Mouse (Mus musculus): ENCODE measurements at regions not wholly inside any gene's neighbourhood (a gene's known extent, or its start where the extent isn't known, plus 50 kb on each side); places are given as distances from the start of the nearest gene placed in this dataset.

- no peaks in the 10 kb centered on the region for H3K79me2 ChIP-seq (ENCODE audit: control insufficient read depth, insufficient read depth, low read length, poor library complexity)
- TF ChIP-seq MAX (IDR thresholded peaks at IDR 0.05; ENCODE audit: low read length) (no peak), EP300 (IDR thresholded peaks at IDR 0.05; ENCODE audit: low read depth in 1 of 2, low read length in 2 of 2) (no peak), UBTF (IDR thresholded peaks at IDR 0.05; ENCODE audit: borderline replicate concordance, insufficient read depth, low read depth, low read length) (no peak), NRF1 (IDR thresholded peaks at IDR 0.05; ENCODE audit: insufficient read depth, low read depth, low read length, poor library complexity, severe bottlenecking) (no peak), TCF12 (IDR thresholded peaks at IDR 0.05; ENCODE audit: low read depth, low read length) (no peak), MEF2A (IDR thresholded peaks at IDR 0.05; ENCODE audit: extremely low read depth, insufficient replicate concordance, low read depth, low read length, poor library complexity, severe bottlenecking) (no peak), GATA1 (IDR thresholded peaks at IDR 0.05; ENCODE audit: low read depth, low read length) (no peak), KAT2A (conservative IDR thresholded peaks at IDR 0.05; ENCODE audit: low read depth, low read length) (no peak), CTCF (IDR thresholded peaks at IDR 0.05 in 2 of 3, conservative IDR thresholded peaks at IDR 0.05 in 1 of 3; ENCODE audit: control insufficient read depth in 1 of 3, insufficient read depth in 1 of 3, low read depth in 2 of 3, low read length in 3 of 3, poor library complexity in 1 of 3, severe bottlenecking in 1 of 3) (no peak), POLR2AphosphoS2 (IDR thresholded peaks at IDR 0.05; ENCODE audit: low read length) (no peak)
- DNase-seq (ENCODE audit: low read depth, low spot score) = no peak
- H3K36me3 ChIP-seq (ENCODE audit: control insufficient read depth in 1 of 2, insufficient read depth in 2 of 2, low read length in 2 of 2) = no peaks in the 10 kb centered on the region
- no peaks in the 10 kb centered on the region for H3K27me3 ChIP-seq (ENCODE audit: control insufficient read depth in 1 of 2, insufficient read depth in 2 of 2, low read length in 2 of 2)
- no peak overlapping the region for H3K4me3 ChIP-seq (ENCODE audit: control insufficient read depth in 1 of 2, insufficient read depth in 1 of 2, low read depth in 2 of 2, low read length in 2 of 2)
- H3K9ac ChIP-seq (ENCODE audit: control insufficient read depth, low read depth, low read length, poor library complexity, severe bottlenecking) = no peak overlapping the region
- no peaks in the 10 kb centered on the region for H3K4me1 ChIP-seq (ENCODE audit: control insufficient read depth in 1 of 2, insufficient read depth in 2 of 2, low read length in 2 of 2)
- no peaks in the 10 kb centered on the region for H3K9me3 ChIP-seq (replicated peaks; ENCODE audit: insufficient read depth, low read length)
- H3K27ac ChIP-seq (ENCODE audit: control insufficient read depth, low read depth, low read length) = no peak overlapping the region
These were observed 267.4 kb downstream of the Maf start for GRCm38 (mm10) chr8:115440151-115440550.

GRCm38 (mm10) chr8:115439512-115439911 is 268.1 kb downstream of the Maf start:
- Histone ChIP-seq H3K9me3 (replicated peaks; ENCODE audit: insufficient read depth, low read length) (no peaks in the 10 kb centered on the region), H3K9ac (ENCODE audit: control insufficient read depth, low read depth, low read length, poor library complexity, severe bottlenecking) (no peak overlapping the region), H3K4me1 (ENCODE audit: control insufficient read depth in 1 of 2, insufficient read depth in 2 of 2, low read length in 2 of 2) (no peaks in the 10 kb centered on the region), H3K27me3 (ENCODE audit: control insufficient read depth in 1 of 2, insufficient read depth in 2 of 2, low read length in 2 of 2) (no peaks in the 10 kb centered on the region), H3K27ac (ENCODE audit: control insufficient read depth, low read depth, low read length) (no peak overlapping the region), H3K36me3 (ENCODE audit: control insufficient read depth in 1 of 2, insufficient read depth in 2 of 2, low read length in 2 of 2) (no peaks in the 10 kb centered on the region), H3K79me2 (ENCODE audit: control insufficient read depth, insufficient read depth, low read length, poor library complexity) (no peaks in the 10 kb centered on the region), H3K4me3 (ENCODE audit: control insufficient read depth in 1 of 2, insufficient read depth in 1 of 2, low read depth in 2 of 2, low read length in 2 of 2) (no peak overlapping the region)
- TF ChIP-seq POLR2A (IDR thresholded peaks at IDR 0.05; ENCODE audit: control insufficient read depth in 1 of 2, insufficient read depth in 1 of 2, low read depth in 1 of 2, low read length in 2 of 2, poor library complexity in 1 of 2) = no peak
- no peak for DNase-seq (ENCODE audit: low read depth, low spot score)

GRCm38 (mm10) chr8:115437956-115438355 is 269.6 kb downstream of the Maf start:
- Histone ChIP-seq H3K9ac (ENCODE audit: control insufficient read depth, low read depth, low read length, poor library complexity, severe bottlenecking) (no peak overlapping the region), H3K4me3 (ENCODE audit: control insufficient read depth in 1 of 2, insufficient read depth in 1 of 2, low read depth in 2 of 2, low read length in 2 of 2) (no peak overlapping the region), H3K9me3 (replicated peaks; ENCODE audit: insufficient read depth, low read length) (no peaks in the 10 kb centered on the region), H3K27me3 (ENCODE audit: control insufficient read depth in 1 of 2, insufficient read depth in 2 of 2, low read length in 2 of 2) (no peaks in the 10 kb centered on the region), H3K36me3 (ENCODE audit: control insufficient read depth in 1 of 2, insufficient read depth in 2 of 2, low read length in 2 of 2) (no peaks in the 10 kb centered on the region), H3K27ac (ENCODE audit: control insufficient read depth, low read depth, low read length) (no peak overlapping the region), H3K79me2 (ENCODE audit: control insufficient read depth, insufficient read depth, low read length, poor library complexity) (no peaks in the 10 kb centered on the region), H3K4me1 (ENCODE audit: control insufficient read depth in 1 of 2, insufficient read depth in 2 of 2, low read length in 2 of 2) (no peaks in the 10 kb centered on the region)
- no peak for DNase-seq (ENCODE audit: low read depth, low spot score)
- TF ChIP-seq GATA1 (IDR thresholded peaks at IDR 0.05; ENCODE audit: low read depth, low read length) = no peak
- no peak for TF ChIP-seq ZKSCAN1 (IDR thresholded peaks at IDR 0.05; ENCODE audit: low read depth, low read length)

Measured in MEL (cell line).